Mouse (Mus musculus) limb, embryonic 13.5 days (tissue): ENCODE results near the gene Gldc. TPM values are rescaled to one million over a fixed set of nuclear protein-coding genes. Genes with fewer than 3 reads are reported as not detected.
"Not testable (repeated sequence)": the region's sequence is repeated elsewhere in the genome, so short reads cannot be mapped to it uniquely, and the experiment has no call there.

ENCODE experiments used
- ATAC-seq: fragments of 200-750 bp; cut with Nextera tagmentation; 2 replicates; pipeline ENCODE4 v1.8.0; 2017; ENCODE audit warnings: low read depth, moderate number of reproducible peaks, moderate TSS enrichment; ENCODE audit not compliant: low FRiP score
- H3K27ac ChIP-seq: fragments of 300-500 bp; sonication (generic); 2 replicates; pipeline ENCODE4 v1.5.1; 2015; ENCODE audit warnings: inconsistent platforms, mild to moderate bottlenecking, moderate library complexity
- H3K27me3 ChIP-seq: fragments of 300-500 bp; sonication (generic); 2 replicates; pipeline ENCODE4 v1.6.1; 2015; ENCODE audit warnings: mild to moderate bottlenecking, inconsistent platforms
- H3K36me3 ChIP-seq: fragments of 300-500 bp; sonication (generic); 2 replicates; pipeline ENCODE4 v1.6.1; 2015; ENCODE audit warnings: inconsistent platforms, mild to moderate bottlenecking, moderate library complexity
- H3K4me1 ChIP-seq: fragments of 300-500 bp; sonication (generic); 2 replicates; pipeline ENCODE4 v1.6.1; 2015; ENCODE audit warnings: inconsistent platforms
- H3K4me2 ChIP-seq: fragments of 300-500 bp; sonication (generic); replicated peaks from 2 replicates; pipeline ENCODE4 v1.6.1; 2015; ENCODE audit warnings: inconsistent platforms, mild to moderate bottlenecking, moderate library complexity
- H3K4me3 ChIP-seq: fragments of 300-500 bp; sonication (generic); 2 replicates; pipeline ENCODE4 v1.5.1; 2015; ENCODE audit warnings: moderate library complexity, mild to moderate bottlenecking, inconsistent platforms
- H3K9ac ChIP-seq: fragments of 300-500 bp; sonication (generic); 2 replicates; pipeline ENCODE4 v1.6.1; 2015; ENCODE audit warnings: mild to moderate bottlenecking, inconsistent platforms
- H3K9me3 ChIP-seq: fragments of 300-500 bp; sonication (generic); 2 replicates; pipeline ENCODE4 v1.6.1; 2016; ENCODE audit warnings: inconsistent platforms
- WGBS: fragments of 180-500 bp; shearing (Covaris S2); methylation state at CpG from one replicate; pipeline ENCODE4 v1.1.7; 2015; 5-methylcytosine and 5-hydroxymethylcytosine counted together
- polyA plus RNA-seq: library from polyadenylated mRNA; unstranded; fragments of >200 nt; fragmentation: Nextera tagmentation; extraction: Ambion mirVana; gene quantifications from 2 replicates; pipeline ENCODE4 v1.2.1, GENCODE M21; 2015

Gldc gene
- polyA plus RNA-seq, result 1.9 and 2.3 TPM in 2 replicates

GRCm38 (mm10) chr19:30174919-30175571 is at the start of gene Gldc:
Gene Gldc, minus strand, starts transcription at chr19:30175429.
- Histone ChIP-seq H3K36me3 (no peaks in the 10 kb centered on the region), H3K9ac (peak within 1 kb of the TSS; percentile 64), H3K4me2 (peak within 1 kb of the TSS; percentile 100), H3K4me1 (peaks cover 9% of the 10 kb centered on the region; the same call in 1 of the 2 replicates), H3K27me3 (peaks cover 37% of the 10 kb centered on the region), H3K27ac (no peak within 1 kb of the TSS), H3K9me3 (peaks cover 3% of the 10 kb centered on the region; the same call in 1 of the 2 replicates), H3K4me3 (peak within 1 kb of the TSS; percentile 59)
- peak; percentile 95 for ATAC-seq
- WGBS, result under 1% methylated on average over 39 of the region's 53 CpGs

GRCm38 (mm10) chr19:30222593-30222992 is 47.4 kb upstream of the Gldc start:
- H3K9me3 ChIP-seq, H3K4me1 ChIP-seq, H3K4me2 ChIP-seq, H3K27ac ChIP-seq, H3K36me3 ChIP-seq, ATAC-seq, H3K4me3 ChIP-seq, H3K9ac ChIP-seq, H3K27me3 ChIP-seq: not testable (repeated sequence)
- 71% methylated on average over 8 of the region's 8 CpGs for WGBS

- H3K27me3 ChIP-seq, result no peaks in the 10 kb centered on the region
- peak; percentile 51; the same call in 1 of the 2 replicates for ATAC-seq
- H3K27ac ChIP-seq, result no peak overlapping the region
- H3K9me3 ChIP-seq, result no peaks in the 10 kb centered on the region
- H3K4me1 ChIP-seq, result no peaks in the 10 kb centered on the region
- no peak overlapping the region for H3K4me3 ChIP-seq
- H3K4me2 ChIP-seq, result no peak overlapping the region
- H3K9ac ChIP-seq, result no peak overlapping the region
- WGBS, result 17% methylated on average over 7 of the region's 7 CpGs
- H3K36me3 ChIP-seq, result no peaks in the 10 kb centered on the region
Observed at GRCm38 (mm10) chr19:30217335-30217734, 42.1 kb upstream of the Gldc start.

GRCm38 (mm10) chr19:30216186-30216585 is 41.0 kb upstream of the Gldc start:
- Histone ChIP-seq H3K4me2 (no peak overlapping the region), H3K36me3 (no peaks in the 10 kb centered on the region), H3K9ac (no peak overlapping the region), H3K4me1 (no peaks in the 10 kb centered on the region), H3K9me3 (no peaks in the 10 kb centered on the region), H3K4me3 (no peak overlapping the region), H3K27me3 (no peaks in the 10 kb centered on the region), H3K27ac (no peak overlapping the region)
- WGBS, result 80% methylated on average over 4 of the region's 4 CpGs
- ATAC-seq, result no peak

- H3K9ac ChIP-seq, H3K4me3 ChIP-seq, ATAC-seq, H3K27me3 ChIP-seq, H3K27ac ChIP-seq, H3K4me2 ChIP-seq, H3K9me3 ChIP-seq, H3K4me1 ChIP-seq, H3K36me3 ChIP-seq: not testable (repeated sequence)
- WGBS, result 59% methylated on average over 2 of the region's 2 CpGs
Observed at GRCm38 (mm10) chr19:30215736-30216135, 40.5 kb upstream of the Gldc start.

- no peak overlapping the region for H3K4me2 ChIP-seq
- H3K9me3 ChIP-seq, result no peaks in the 10 kb centered on the region
- H3K4me1 ChIP-seq, result no peaks in the 10 kb centered on the region
- no peak for ATAC-seq
- no peak overlapping the region for H3K4me3 ChIP-seq
- no peaks in the 10 kb centered on the region for H3K27me3 ChIP-seq
- H3K27ac ChIP-seq, result no peak overlapping the region
- no peaks in the 10 kb centered on the region for H3K36me3 ChIP-seq
- WGBS, result 10% methylated on average over 2 of the region's 2 CpGs
- H3K9ac ChIP-seq, result no peak overlapping the region
Observed at GRCm38 (mm10) chr19:30214026-30214425, 38.8 kb upstream of the Gldc start.

- H3K27ac ChIP-seq, H3K36me3 ChIP-seq, H3K9ac ChIP-seq, H3K9me3 ChIP-seq, H3K4me3 ChIP-seq, H3K27me3 ChIP-seq, H3K4me2 ChIP-seq, ATAC-seq, H3K4me1 ChIP-seq: not testable (repeated sequence)
- 87% methylated on average over 7 of the region's 8 CpGs for WGBS
Observed at GRCm38 (mm10) chr19:30209006-30209405, 33.8 kb upstream of the Gldc start.

- Histone ChIP-seq H3K27ac (no peak overlapping the region), H3K4me3 (no peak overlapping the region), H3K9ac (no peak overlapping the region), H3K36me3 (no peaks in the 10 kb centered on the region), H3K9me3 (no peaks in the 10 kb centered on the region), H3K4me1 (no peaks in the 10 kb centered on the region), H3K27me3 (no peaks in the 10 kb centered on the region), H3K4me2 (no peak overlapping the region)
- 82% methylated on average over 1 of the region's 1 CpGs for WGBS
- ATAC-seq, result no peak
Observed at GRCm38 (mm10) chr19:30206981-30207380, 31.8 kb upstream of the Gldc start.

- Histone ChIP-seq H3K9me3 (no peaks in the 10 kb centered on the region), H3K4me1 (no peaks in the 10 kb centered on the region), H3K9ac (no peak overlapping the region), H3K4me2 (no peak overlapping the region), H3K27ac (no peak overlapping the region), H3K27me3 (no peaks in the 10 kb centered on the region), H3K36me3 (no peaks in the 10 kb centered on the region), H3K4me3 (no peak overlapping the region)
- 80% methylated on average over 4 of the region's 4 CpGs for whole genome bisulfite sequencing
- no peak for ATAC-seq
Observed at GRCm38 (mm10) chr19:30205874-30206273, 30.6 kb upstream of the Gldc start.

- Histone ChIP-seq H3K9ac (no peak overlapping the region), H3K27me3 (no peaks in the 10 kb centered on the region), H3K4me3 (no peak overlapping the region), H3K36me3 (no peaks in the 10 kb centered on the region), H3K27ac (no peak overlapping the region), H3K9me3 (no peaks in the 10 kb centered on the region), H3K4me2 (no peak overlapping the region), H3K4me1 (no peaks in the 10 kb centered on the region)
- ATAC-seq, result peak; percentile 40; the same call in 1 of the 2 replicates
- WGBS, result 19% methylated on average over 12 of the region's 12 CpGs
Observed at GRCm38 (mm10) chr19:30205159-30205816, 30.1 kb upstream of the Gldc start.

GRCm38 (mm10) chr19:30202177-30202576 is 26.9 kb upstream of the Gldc start:
- no peaks in the 10 kb centered on the region for H3K27me3 ChIP-seq
- H3K4me3 ChIP-seq, result no peak overlapping the region
- H3K4me2 ChIP-seq, result no peak overlapping the region
- no peak overlapping the region for H3K9ac ChIP-seq
- no peaks in the 10 kb centered on the region for H3K9me3 ChIP-seq
- 55% methylated on average over 7 of the region's 7 CpGs for WGBS
- no peak for ATAC-seq
- H3K27ac ChIP-seq, result no peak overlapping the region
- H3K4me1 ChIP-seq, result no peaks in the 10 kb centered on the region
- no peaks in the 10 kb centered on the region for H3K36me3 ChIP-seq

- Histone ChIP-seq H3K36me3 (no peaks in the 10 kb centered on the region), H3K9me3 (peaks cover 1% of the 10 kb centered on the region; the same call in 1 of the 2 replicates), H3K27me3 (no peaks in the 10 kb centered on the region), H3K4me1 (no peaks in the 10 kb centered on the region), H3K9ac (no peak overlapping the region), H3K4me3 (no peak overlapping the region), H3K27ac (no peak overlapping the region), H3K4me2 (no peak overlapping the region)
- ATAC-seq, result no peak
- 79% methylated on average over 6 of the region's 6 CpGs for WGBS
Observed at GRCm38 (mm10) chr19:30194999-30195398, 19.8 kb upstream of the Gldc start.
